Mouse (Mus musculus): ENCODE measurements at regions not wholly inside any gene's neighbourhood (a gene's known extent, or its start where the extent isn't known, plus 50 kb on each side); places are given as distances from the start of the nearest gene placed in this dataset.

- DNase-seq (ENCODE audit: low read depth) = no peak
Measured at GRCm38 (mm10) chr13:60303561-60303960, 126.4 kb upstream of the Gas1 start.

GRCm38 (mm10) chr13:60305028-60305810, 128.1 kb upstream of the Gas1 start:
- DNase-seq (ENCODE audit: low read depth) = no peak

- no peak for DNase-seq (ENCODE audit: low read depth)
Measured at GRCm38 (mm10) chr13:60308062-60308801, 131.1 kb upstream of the Gas1 start.

- no peak for DNase-seq (ENCODE audit: low read depth)
Measured at GRCm38 (mm10) chr13:60309482-60309881, 132.3 kb upstream of the Gas1 start.

- no peak for DNase-seq (ENCODE audit: low read depth)
Measured at GRCm38 (mm10) chr13:60309926-60310325, 132.8 kb upstream of the Gas1 start.

GRCm38 (mm10) chr13:60312397-60313085, 135.4 kb upstream of the Gas1 start:
- no peak for DNase-seq (ENCODE audit: low read depth)

- DNase-seq (ENCODE audit: low read depth) = no peak
Measured at GRCm38 (mm10) chr13:60318436-60319020, 141.4 kb upstream of the Gas1 start.

- no peak for DNase-seq (ENCODE audit: low read depth)
Measured at GRCm38 (mm10) chr13:60319268-60319667, 142.1 kb upstream of the Gas1 start.

- DNase-seq (ENCODE audit: low read depth) = no peak
Measured at GRCm38 (mm10) chr13:60319861-60320602, 142.9 kb upstream of the Gas1 start.

- no peak for DNase-seq (ENCODE audit: low read depth)
Measured at GRCm38 (mm10) chr13:60322579-60322978, 145.4 kb upstream of the Gas1 start.

- DNase-seq (ENCODE audit: low read depth) = no peak
Measured at GRCm38 (mm10) chr13:60330475-60331258, 153.5 kb upstream of the Gas1 start.

GRCm38 (mm10) chr13:60336196-60336595, 159.0 kb upstream of the Gas1 start:
- no peak for DNase-seq (ENCODE audit: low read depth)

- DNase-seq (ENCODE audit: low read depth) = no peak
Measured at GRCm38 (mm10) chr13:60337383-60337782, 160.2 kb upstream of the Gas1 start.

GRCm38 (mm10) chr13:60338107-60338506, 160.9 kb upstream of the Gas1 start:
- DNase-seq (ENCODE audit: low read depth) = no peak

GRCm38 (mm10) chr13:60340068-60340467, 162.9 kb upstream of the Gas1 start:
- no peak for DNase-seq (ENCODE audit: low read depth)

GRCm38 (mm10) chr13:60347881-60348280, 170.7 kb upstream of the Gas1 start:
- DNase-seq (ENCODE audit: low read depth) = no peak

GRCm38 (mm10) chr13:60348438-60348837, 171.3 kb upstream of the Gas1 start:
- no peak for DNase-seq (ENCODE audit: low read depth)

- DNase-seq (ENCODE audit: low read depth) = no peak
Measured at GRCm38 (mm10) chr13:60355707-60356490, 178.7 kb upstream of the Gas1 start.

- no peak for DNase-seq (ENCODE audit: low read depth)
Measured at GRCm38 (mm10) chr13:60358408-60359060, 181.4 kb upstream of the Gas1 start.

All from fibroblast of lung, adult 2 months (primary cell).